Mouse (Mus musculus) liver, adult 2 months (tissue): ENCODE results near the gene Nags.

Experiments used
- CTCF ChIP-seq: fragments of 200-500 bp; IDR thresholded peaks from 2 replicates; pipeline ENCODE4 v1.5.1; 2011; ENCODE audit warnings: low read depth, low read length, control low read depth
- POLR2A ChIP-seq: fragments of 200-500 bp; IDR thresholded peaks from 2 replicates; pipeline ENCODE4 v1.6.1; 2011; ENCODE audit warnings: low read length, control low read depth; ENCODE audit not compliant: insufficient read depth; ENCODE audit errors: extremely low read depth

- TF ChIP-seq POLR2A (no peak), CTCF (no peak)
Observed at GRCm38 (mm10) chr11:102167539-102167938, 22.2 kb downstream of the Nags start.
